Mouse (Mus musculus) liver, postnatal 0 days (tissue): Measurements from ENCODE around the gene Pole3.

Source experiments
- CTCF ChIP-seq: sonication (generic); IDR thresholded peaks from 2 replicates; pipeline ENCODE4 v1.5.1; 2016; ENCODE audit warnings: antibody characterized with exemption, low read depth
- EP300 ChIP-seq: IDR thresholded peaks from 2 replicates; pipeline ENCODE4 v1.6.1; 2016; ENCODE audit warnings: antibody characterized with exemption, low read depth, mild to moderate bottlenecking

DNA sequence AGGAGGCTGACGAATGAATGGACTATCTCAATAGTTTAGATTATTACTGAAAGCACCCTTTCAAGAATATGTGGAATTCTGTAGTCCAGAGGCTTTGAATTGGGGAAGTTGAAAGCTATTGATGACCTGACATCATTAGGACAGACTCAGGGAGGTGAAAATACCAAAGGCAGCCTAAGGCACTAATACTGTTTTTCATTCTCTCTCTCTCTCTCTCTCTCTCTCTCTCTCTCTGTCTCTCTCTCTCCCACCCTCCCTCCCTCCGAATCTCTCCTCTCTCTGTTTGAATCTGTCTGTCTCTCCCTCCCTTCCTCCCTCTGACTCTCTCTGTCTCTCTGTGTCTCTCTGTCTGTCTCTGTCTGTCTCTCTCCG is 36.7 kb upstream of the Pole3 start:
- TF ChIP-seq CTCF (no peak), EP300 (no peak)
